Mouse (Mus musculus): ENCODE data around the gene Asxl1. TPM values are rescaled to one million over a fixed set of nuclear protein-coding genes. Genes with fewer than 3 reads are reported as not detected.

Asxl1 gene
- total RNA-seq, 2 experiments from 2014 or later: 51.3 to 53.2 TPM

GRCm38 (mm10) chr2:153441228-153441627 is 95.6 kb downstream of the Asxl1 start:
- no peak for DNase-seq (ENCODE audit: low spot score in 2 of 2)

- no peak for DNase-seq (ENCODE audit: low spot score in 2 of 2)
Measured at GRCm38 (mm10) chr2:153442720-153443119, 97.1 kb downstream of the Asxl1 start.

- DNase-seq (ENCODE audit: low spot score in 2 of 2): no peak
Measured at GRCm38 (mm10) chr2:153443434-153444240, 98.0 kb downstream of the Asxl1 start.

- DNase-seq (ENCODE audit: low spot score in 2 of 2): peak; percentile 45 to 50
Measured at GRCm38 (mm10) chr2:153444254-153445136, 98.9 kb downstream of the Asxl1 start.

- no peak for DNase-seq (ENCODE audit: low spot score in 2 of 2)
Measured at GRCm38 (mm10) chr2:153445137-153446016, 99.7 kb downstream of the Asxl1 start.

- no peak for DNase-seq (ENCODE audit: low spot score in 2 of 2)
Measured at GRCm38 (mm10) chr2:153446017-153446408, 100.4 kb downstream of the Asxl1 start.

GRCm38 (mm10) chr2:153446476-153446875 is 100.8 kb downstream of the Asxl1 start:
- no peak for DNase-seq (ENCODE audit: low spot score in 2 of 2)

GRCm38 (mm10) chr2:153447719-153448118 is 102.1 kb downstream of the Asxl1 start:
- no peak for DNase-seq (ENCODE audit: low spot score in 2 of 2)

- no peak for DNase-seq (ENCODE audit: low spot score in 2 of 2)
Measured at GRCm38 (mm10) chr2:153448519-153448918, 102.9 kb downstream of the Asxl1 start.

Other genes with a start within 250 kb of the Asxl1 start
- 1 to 10 TPM; 3.9 to 4.3 TPM for gene Hck, start 237.4 kb upstream of the Asxl1 start, total RNA-seq (2021)
- gene Tm9sf4, start 184.5 kb upstream of the Asxl1 start, total RNA-seq (2021): 100 to 1,000 TPM; 101 to 106 TPM
- 1 to 10 TPM; 8.6 to 8.8 TPM for gene Tspyl3, start 120.4 kb upstream of the Asxl1 start, total RNA-seq (2021)
- gene Plagl2, start 104.4 kb upstream of the Asxl1 start, total RNA-seq (2021): 10 to 100 TPM; 19.1 to 20.3 TPM
- gene Pofut1, start 104.3 kb upstream of the Asxl1 start, total RNA-seq (2021): 10 to 100 TPM; 47.3 to 48.8 TPM
- gene Kif3b, start 54.4 kb upstream of the Asxl1 start, total RNA-seq (2021): 10 to 100 TPM; 28.0 to 29.2 TPM
- gene 4930404H24Rik, start 147.0 kb downstream of the Asxl1 start, total RNA-seq (2021): not detected
- 10 to 100 TPM; 26.7 to 26.9 TPM for gene Nol4l, start 184.1 kb downstream of the Asxl1 start, total RNA-seq (2021)

Data from adrenal gland, postnatal 4 days (tissue).